Comparison of ENCODE assay signal across 10 mouse cellular contexts in the genomic region with DNA sequence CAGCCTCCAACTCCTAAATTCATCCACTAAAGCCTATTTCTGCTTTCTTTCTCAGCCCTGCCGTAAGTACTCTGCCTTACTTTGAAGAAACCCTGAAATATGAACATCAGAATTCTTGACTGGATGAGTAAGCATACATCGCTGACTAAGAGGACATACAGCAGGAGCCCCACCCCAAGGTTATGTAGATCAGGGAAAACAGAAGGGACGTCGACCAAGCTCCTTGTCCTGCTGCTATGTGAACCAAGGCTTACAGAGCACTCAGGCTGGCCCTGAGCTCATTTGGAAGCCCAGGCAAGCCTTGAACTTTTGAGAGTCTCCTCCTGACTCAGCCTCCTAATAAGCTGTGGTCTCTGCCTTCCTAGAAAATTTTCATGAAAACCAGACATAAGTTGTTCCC.
"Had no signal": no experiment of that assay in that cellular context is flagged by ENCODE, and none has a peak within 500 bp of the region (broad histone marks: within the 10 kb centered on the region; RNA-seq: fewer than 3 reads in every experiment).

No protein-coding gene starts in this region.

- DNase-seq: kidney, postnatal 10 days; kidney, postnatal 36 days; layer of hippocampus, postnatal 36 days; liver; lung, adult 18-20 months; lung, postnatal 10 days; lung, postnatal 36 days; midbrain, embryonic 14.5 days; thymus, adult 18-20 months; thymus, postnatal 36 days had no signal
